Mouse (Mus musculus): ENCODE data around the gene Rabif. TPM values are rescaled to one million over a fixed set of nuclear protein-coding genes. Genes with fewer than 3 reads are reported as not detected.
"Not testable (repeated sequence)": the region's sequence is repeated elsewhere in the genome, so short reads cannot be mapped to it uniquely, and the experiment has no call there.

Rabif gene
- 42.6 and 45.6 TPM in 2 replicates for polyA plus RNA-seq (2016; fragmentation: Nextera tagmentation; extraction: Ambion mirVana)

DNA sequence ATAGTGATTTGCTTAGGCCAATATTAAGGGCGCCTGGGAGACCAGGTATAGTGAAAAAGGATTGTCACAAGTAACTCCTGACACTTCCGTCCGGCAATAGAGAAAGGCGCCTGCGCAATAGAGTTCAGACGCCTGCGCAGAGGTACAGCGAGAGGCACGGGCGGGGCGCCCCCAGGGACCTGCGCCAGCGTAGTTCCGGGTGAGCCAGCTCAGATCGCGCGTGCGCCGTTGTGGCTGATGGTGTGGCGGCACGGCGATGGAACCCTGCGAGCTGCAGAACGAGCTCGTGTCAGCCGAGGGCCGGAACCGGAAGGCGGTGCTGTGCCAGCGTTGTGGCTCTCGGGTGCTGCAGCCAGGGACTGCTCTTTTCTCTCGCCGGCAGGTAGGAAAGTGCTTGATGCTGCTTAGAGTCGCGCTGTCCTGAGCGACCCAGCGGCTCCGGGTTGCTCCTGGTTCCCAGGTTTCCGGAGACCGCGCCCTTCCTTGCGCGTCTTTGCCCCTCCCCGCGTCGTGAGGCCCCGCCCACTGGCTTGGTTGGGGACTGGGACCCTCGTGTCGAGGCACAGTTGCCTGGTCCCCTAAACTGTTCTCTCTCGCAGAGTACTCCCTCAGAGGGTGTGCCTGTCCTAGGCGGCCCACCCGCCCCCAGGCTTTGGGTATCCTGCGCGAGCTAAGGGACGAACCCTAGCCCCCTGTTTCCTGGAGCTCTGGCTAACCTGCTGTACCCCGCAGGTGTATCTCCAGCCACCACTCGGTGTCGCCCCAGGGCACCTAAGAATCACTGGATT lies at the start of gene Rabif:
Gene Rabif (plus strand): TSS at position 221 of the 788 bp plus-strand sequence.
- WGBS, result under 1% methylated on average over 57 of the region's 58 CpGs
- peak within 1 kb of the TSS; percentile 65 for H3K9ac ChIP-seq (replicated peaks)
- H3K4me3 ChIP-seq, result peak within 1 kb of the TSS; percentile 72
- H3K4me2 ChIP-seq (replicated peaks), result peak within 1 kb of the TSS; percentile 72
- peaks cover 18% of the 10 kb centered on the region for H3K4me1 ChIP-seq
- no peaks in the 10 kb centered on the region for H3K27me3 ChIP-seq
- H3K27ac ChIP-seq (replicated peaks), result peak within 1 kb of the TSS; percentile 89
- no peaks in the 10 kb centered on the region for H3K9me3 ChIP-seq
- peaks cover 9% of the 10 kb centered on the region; the same call in 1 of the 2 replicates for H3K36me3 ChIP-seq
- ATAC-seq (ENCODE audit: low FRiP score, low read depth), result peak; percentile 99

DNA sequence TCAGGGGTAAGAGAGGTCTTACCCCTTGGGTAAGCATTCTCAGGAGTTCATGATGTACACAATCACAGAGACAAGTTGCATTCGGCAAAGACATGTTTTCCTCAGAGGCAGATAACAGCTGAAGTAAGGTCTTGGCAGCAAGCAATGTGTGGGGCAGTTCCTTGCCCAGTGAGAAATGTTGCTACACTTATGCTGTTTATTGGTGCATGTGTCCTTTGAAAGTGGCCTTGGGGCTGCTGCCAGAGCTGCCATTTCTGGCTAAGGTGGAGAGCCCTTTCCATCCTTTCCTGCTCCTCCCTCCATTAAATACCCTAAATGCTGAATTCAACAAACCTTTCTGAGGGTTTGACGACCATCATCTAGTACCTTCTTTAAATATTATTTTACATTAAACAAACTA lies 49.0 kb upstream of the Rabif start:
- no peak overlapping the region for H3K4me3 ChIP-seq
- H3K4me1 ChIP-seq, result no peaks in the 10 kb centered on the region
- WGBS, result 91% methylated on average over 2 of the region's 2 CpGs
- no peak for ATAC-seq (ENCODE audit: low FRiP score, low read depth)
- H3K4me2 ChIP-seq (replicated peaks), result no peak overlapping the region
- H3K9ac ChIP-seq (replicated peaks), result no peak overlapping the region
- H3K36me3 ChIP-seq, result no peaks in the 10 kb centered on the region
- H3K27ac ChIP-seq (replicated peaks), result no peak overlapping the region
- H3K9me3 ChIP-seq, result no peaks in the 10 kb centered on the region
- no peaks in the 10 kb centered on the region for H3K27me3 ChIP-seq

DNA sequence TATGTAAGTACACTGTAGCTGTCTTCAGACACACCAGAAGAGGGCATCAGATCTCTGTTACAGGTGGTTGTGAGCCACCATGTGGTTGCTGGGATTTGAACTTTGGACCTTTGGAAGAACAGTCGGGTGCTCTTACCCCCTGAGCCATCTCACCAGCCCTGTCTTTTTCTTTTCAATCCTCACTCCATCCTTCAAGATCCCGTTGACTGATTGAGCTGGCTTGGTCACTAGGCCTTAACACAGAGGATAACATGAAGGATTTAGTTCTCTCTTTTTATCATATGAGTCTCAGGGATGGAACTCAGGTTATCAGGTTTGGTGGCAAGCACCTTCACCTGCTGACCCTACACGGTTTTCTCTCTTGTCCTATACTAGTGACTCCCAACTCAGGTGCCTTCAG lies 45.9 kb upstream of the Rabif start:
- H3K36me3 ChIP-seq; H3K9me3 ChIP-seq; H3K4me2 ChIP-seq (replicated peaks); H3K9ac ChIP-seq (replicated peaks); ATAC-seq (ENCODE audit: low FRiP score, low read depth); H3K27me3 ChIP-seq; H3K4me3 ChIP-seq; H3K27ac ChIP-seq (replicated peaks); H3K4me1 ChIP-seq: not testable (repeated sequence)
- 68% methylated on average over 3 of the region's 3 CpGs for WGBS

DNA sequence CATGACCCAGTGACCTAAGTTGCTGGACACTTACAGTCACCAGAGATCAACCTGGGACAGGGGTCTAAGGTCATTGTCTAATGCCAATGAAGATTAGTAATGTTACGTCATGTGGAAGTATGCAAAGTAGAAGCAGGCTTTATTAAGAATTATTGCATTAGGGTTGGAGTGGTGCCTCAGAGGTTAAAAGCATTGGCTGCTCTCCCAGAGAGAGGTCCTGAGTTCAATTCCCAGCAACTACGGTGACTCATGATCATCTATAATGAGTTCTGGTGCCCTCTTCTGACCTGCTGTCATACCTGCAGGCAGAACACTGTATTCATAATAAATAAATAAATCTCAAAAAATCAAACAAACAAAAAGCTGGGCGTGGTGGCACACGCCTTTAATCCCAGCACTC lies 44.2 kb upstream of the Rabif start:
- Histone ChIP-seq H3K4me1 (peaks cover 5% of the 10 kb centered on the region; the same call in 1 of the 2 replicates), H3K4me2 (replicated peaks) (no peak overlapping the region), H3K9me3 (no peaks in the 10 kb centered on the region), H3K4me3 (no peak overlapping the region), H3K27ac (replicated peaks) (no peak overlapping the region), H3K9ac (replicated peaks) (no peak overlapping the region), H3K36me3 (no peaks in the 10 kb centered on the region), H3K27me3 (0 out of 2 replicates have a peak, but pooled peaks cover 4% of the 10 kb centered on the region)
- 83% methylated on average over 4 of the region's 4 CpGs for WGBS
- ATAC-seq (ENCODE audit: low FRiP score, low read depth), result no peak

DNA sequence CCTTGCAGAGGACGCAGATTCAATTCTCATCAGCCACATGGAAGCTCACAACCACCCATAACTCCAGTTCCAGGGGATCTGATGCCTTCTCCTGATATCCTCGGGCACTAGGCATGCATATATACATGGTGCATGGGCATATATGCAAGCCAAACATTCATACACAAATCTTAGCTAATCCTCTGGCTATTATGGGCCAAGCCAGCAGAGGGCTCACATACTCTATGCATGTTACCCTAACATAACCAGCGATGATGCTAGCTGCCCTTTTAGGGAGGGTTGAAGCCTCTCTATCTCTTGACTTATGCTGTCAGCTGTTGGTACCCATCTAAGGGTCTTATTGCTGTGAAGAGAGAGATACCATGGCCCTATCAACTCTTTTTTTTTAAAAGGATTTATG lies 43.5 kb upstream of the Rabif start:
- WGBS, result 64% methylated on average over 3 of the region's 3 CpGs
- H3K4me2 ChIP-seq (replicated peaks), result no peak overlapping the region
- no peak for ATAC-seq (ENCODE audit: low FRiP score, low read depth)
- H3K9ac ChIP-seq (replicated peaks), result no peak overlapping the region
- 0 out of 2 replicates have a peak, but pooled peaks cover 4% of the 10 kb centered on the region for H3K27me3 ChIP-seq
- H3K36me3 ChIP-seq, result no peaks in the 10 kb centered on the region
- H3K4me3 ChIP-seq, result no peak overlapping the region
- no peak overlapping the region for H3K27ac ChIP-seq (replicated peaks)
- peaks cover 6% of the 10 kb centered on the region for H3K4me1 ChIP-seq
- no peaks in the 10 kb centered on the region for H3K9me3 ChIP-seq

DNA sequence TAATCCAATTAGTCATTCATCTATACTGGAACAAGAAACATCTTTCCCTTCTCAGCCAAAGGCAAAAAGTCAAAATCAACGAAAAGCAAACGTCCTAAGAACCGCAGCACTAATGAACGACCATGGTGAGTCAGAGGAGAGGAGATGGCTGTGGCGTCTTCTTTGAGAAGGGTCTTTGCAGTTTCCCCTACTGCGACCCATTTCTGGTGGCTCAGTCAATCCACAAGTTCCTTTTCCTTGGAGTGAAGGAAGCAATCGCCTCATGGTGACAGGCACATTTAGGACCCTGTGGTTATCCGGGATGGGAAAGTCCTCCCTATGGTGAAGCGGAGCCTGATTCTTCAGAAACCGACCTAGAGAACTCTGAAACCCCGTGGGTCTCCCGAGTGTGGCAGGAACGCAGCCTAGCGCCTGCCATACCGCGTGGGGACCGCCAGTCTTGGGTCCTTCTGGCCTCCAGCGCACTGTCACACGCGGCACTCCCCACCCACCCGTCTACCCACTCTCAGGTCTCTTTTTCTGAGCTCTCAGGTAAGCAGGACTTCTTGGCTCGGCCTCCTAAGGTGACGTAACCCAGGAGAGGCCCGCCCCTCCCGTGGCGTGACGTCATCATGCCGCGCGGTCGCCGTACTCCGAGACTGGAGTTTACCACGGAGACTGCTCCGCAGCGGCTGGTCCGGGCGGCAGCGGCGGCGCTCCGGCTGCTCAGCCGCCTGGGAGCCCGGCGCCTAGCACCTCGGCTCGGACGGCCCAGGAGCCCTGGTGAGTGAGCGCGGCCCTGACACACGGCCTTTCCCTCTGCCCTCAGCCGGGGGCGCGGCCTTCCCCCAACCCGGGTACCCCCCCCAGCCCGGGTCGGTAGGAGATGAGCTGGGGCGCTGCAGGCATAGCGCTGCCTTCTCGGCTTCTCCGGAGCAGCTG lies 39.3 kb upstream of the Rabif start, which contains the start of gene Klhl12:
Gene Klhl12 (plus strand): TSS at position 628 of the 921 bp plus-strand sequence.
- Histone ChIP-seq H3K27ac (replicated peaks) (peak within 1 kb of the TSS; percentile 68), H3K36me3 (peaks cover 12% of the 10 kb centered on the region; the same call in 1 of the 2 replicates), H3K27me3 (0 out of 2 replicates have a peak, but pooled peaks cover 4% of the 10 kb centered on the region), H3K9ac (replicated peaks) (peak within 1 kb of the TSS; percentile 84), H3K4me2 (replicated peaks) (peak within 1 kb of the TSS; percentile 77), H3K4me3 (peak within 1 kb of the TSS; percentile 81), H3K9me3 (no peaks in the 10 kb centered on the region), H3K4me1 (peaks cover 13% of the 10 kb centered on the region)
- ATAC-seq (ENCODE audit: low FRiP score, low read depth), result peak; percentile 90
- WGBS, result 1% methylated on average over 59 of the region's 61 CpGs

DNA sequence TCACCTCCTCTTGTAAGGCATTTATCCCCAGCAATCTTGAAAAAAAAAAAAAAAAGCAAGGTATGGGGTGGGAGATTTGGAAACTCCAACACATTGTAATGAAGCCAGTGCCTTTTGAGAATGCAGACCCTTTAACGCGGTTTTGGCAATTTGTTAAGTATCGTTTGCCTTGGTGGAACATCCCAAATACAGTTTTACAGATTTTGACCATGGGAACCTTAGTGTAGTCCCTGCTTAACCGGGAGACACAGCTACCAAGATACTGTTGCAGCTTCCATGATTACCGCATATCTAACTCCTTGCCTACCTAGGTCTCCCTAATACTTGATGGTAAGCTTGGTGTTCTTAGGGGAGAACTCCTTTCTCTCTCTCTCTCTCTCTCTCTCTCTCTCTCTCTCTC lies 38.4 kb upstream of the Rabif start:
- Histone ChIP-seq H3K27me3 (0 out of 2 replicates have a peak, but pooled peaks cover 4% of the 10 kb centered on the region), H3K9ac (replicated peaks) (peak overlapping the region; percentile 84; the same call in 1 of the 2 replicates), H3K9me3 (no peaks in the 10 kb centered on the region), H3K36me3 (peaks cover 20% of the 10 kb centered on the region), H3K4me2 (replicated peaks) (peak overlapping the region; percentile 77), H3K4me3 (peak overlapping the region; percentile 81), H3K27ac (replicated peaks) (no peak overlapping the region), H3K4me1 (peaks cover 13% of the 10 kb centered on the region)
- WGBS, result 24% methylated on average over 5 of the region's 5 CpGs
- ATAC-seq (ENCODE audit: low FRiP score, low read depth), result no peak

DNA sequence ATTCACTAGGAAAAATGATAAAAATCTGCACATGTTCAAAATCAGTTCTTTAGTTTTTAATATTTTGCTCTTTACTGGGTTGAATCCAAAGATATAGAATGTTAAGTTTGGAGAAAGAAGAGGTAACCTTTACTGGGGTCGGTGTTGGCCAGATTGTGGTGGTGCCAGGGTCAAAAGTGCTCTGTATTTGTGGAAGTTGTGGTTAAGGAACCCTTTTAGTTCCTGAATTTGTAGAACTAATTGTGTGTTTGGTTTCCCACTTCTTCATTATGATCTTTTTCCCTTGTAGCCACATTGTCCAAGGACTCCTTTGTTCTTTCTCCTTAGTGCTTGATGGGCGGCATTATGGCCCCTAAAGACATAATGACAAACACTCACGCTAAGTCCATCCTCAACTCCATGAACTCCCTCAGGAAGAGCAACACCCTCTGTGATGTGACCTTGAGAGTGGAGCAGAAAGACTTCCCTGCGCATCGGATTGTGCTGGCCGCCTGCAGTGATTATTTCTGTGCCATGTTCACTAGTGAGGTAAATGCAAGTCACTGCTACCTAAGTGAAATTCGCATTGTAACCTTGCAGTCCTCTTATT lies 36.2 kb upstream of the Rabif start:
- 0 out of 2 replicates have a peak, but pooled peaks cover 4% of the 10 kb centered on the region for H3K27me3 ChIP-seq
- 91% methylated on average over 7 of the region's 7 CpGs for WGBS
- no peak overlapping the region for H3K4me2 ChIP-seq (replicated peaks)
- peaks cover 28% of the 10 kb centered on the region for H3K36me3 ChIP-seq
- H3K9ac ChIP-seq (replicated peaks), result no peak overlapping the region
- no peak overlapping the region for H3K27ac ChIP-seq (replicated peaks)
- no peak overlapping the region for H3K4me3 ChIP-seq
- H3K4me1 ChIP-seq, result peaks cover 13% of the 10 kb centered on the region
- no peak for ATAC-seq (ENCODE audit: low FRiP score, low read depth)
- H3K9me3 ChIP-seq, result no peaks in the 10 kb centered on the region

DNA sequence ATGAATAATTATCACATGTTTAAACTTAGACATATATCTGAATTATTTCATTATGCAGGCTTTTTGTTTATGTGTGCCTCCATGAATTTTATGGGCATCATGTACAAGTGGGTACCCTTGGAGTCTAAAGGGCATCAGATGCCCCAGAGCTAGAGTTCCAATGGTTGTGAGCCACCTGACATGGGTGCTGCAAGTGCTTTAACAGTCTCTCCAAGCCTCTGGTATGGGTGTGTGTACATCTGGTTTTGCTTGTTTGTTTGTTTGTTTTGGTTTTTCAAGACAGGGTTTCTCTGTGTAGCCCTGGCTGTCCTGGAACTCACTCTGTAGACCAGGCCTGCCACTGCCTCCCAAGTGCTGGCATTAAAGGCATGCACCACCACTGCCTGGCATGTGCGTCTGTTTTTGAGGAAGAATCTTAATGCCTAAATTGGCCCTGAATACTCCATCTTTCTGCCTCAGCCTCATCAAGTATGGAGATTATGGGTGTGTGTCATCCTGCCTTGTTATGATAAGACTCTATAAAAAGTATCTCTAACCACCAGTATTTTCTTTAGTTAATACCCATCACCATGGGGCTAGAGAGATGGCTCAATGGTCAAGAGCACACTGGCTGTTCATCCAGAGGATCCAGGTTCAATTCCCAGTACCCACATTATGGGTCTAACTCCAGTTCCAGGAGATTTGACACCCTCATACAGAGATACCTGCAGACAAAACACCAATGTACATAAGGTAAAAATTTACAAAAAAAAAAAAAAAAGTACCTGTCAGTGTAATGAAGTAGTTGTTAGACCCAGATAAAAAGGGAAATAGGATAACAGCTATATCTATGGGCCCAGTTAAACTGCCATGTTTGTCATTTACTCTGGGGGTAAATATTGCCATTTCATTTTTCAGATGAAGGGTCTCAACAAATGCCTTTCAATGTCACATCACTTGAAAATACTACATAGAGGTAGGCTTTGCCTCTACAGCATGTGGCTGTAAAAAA lies 33.9 kb upstream of the Rabif start:
- Histone ChIP-seq H3K36me3 (peaks cover 45% of the 10 kb centered on the region), H3K27ac (replicated peaks) (no peak overlapping the region), H3K4me1 (peaks cover 8% of the 10 kb centered on the region), H3K27me3 (no peaks in the 10 kb centered on the region), H3K4me3 (no peak overlapping the region), H3K9me3 (no peaks in the 10 kb centered on the region), H3K9ac (replicated peaks) (no peak overlapping the region), H3K4me2 (replicated peaks) (no peak overlapping the region)
- 94% methylated on average over 1 of the region's 1 CpGs for WGBS
- ATAC-seq (ENCODE audit: low FRiP score, low read depth), result no peak

DNA sequence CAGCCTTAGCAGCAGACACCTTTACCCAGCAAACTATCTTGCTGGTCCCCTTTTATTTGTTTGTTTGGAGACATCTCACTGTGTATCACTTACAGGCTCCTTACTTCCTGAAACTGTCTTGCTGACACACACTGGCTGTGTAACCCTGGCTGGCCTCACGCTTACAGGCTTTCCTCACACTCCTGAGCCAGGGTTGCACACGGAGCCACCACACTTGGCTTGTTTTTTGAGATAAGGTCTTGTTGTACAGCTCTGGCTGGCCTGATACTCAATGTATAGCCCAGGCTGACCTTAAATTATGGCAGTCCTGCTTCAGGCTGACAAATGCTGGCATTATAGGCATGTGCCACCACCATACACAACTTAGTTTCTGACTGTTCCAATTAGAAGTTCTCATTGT lies 9.8 kb upstream of the Rabif start:
- no peaks in the 10 kb centered on the region for H3K9me3 ChIP-seq
- no peak overlapping the region for H3K4me2 ChIP-seq (replicated peaks)
- H3K27me3 ChIP-seq, result no peaks in the 10 kb centered on the region
- no peak for ATAC-seq (ENCODE audit: low FRiP score, low read depth)
- no peaks in the 10 kb centered on the region for H3K4me1 ChIP-seq
- H3K9ac ChIP-seq (replicated peaks), result no peak overlapping the region
- peaks cover 62% of the 10 kb centered on the region for H3K36me3 ChIP-seq
- no peak overlapping the region for H3K27ac ChIP-seq (replicated peaks)
- 93% methylated on average over 2 of the region's 2 CpGs for WGBS
- no peak overlapping the region for H3K4me3 ChIP-seq
